Mouse (Mus musculus) liver, postnatal 0 days (tissue): ENCODE data around the gene Nacc1.

Source experiments
- CTCF ChIP-seq: sonication (generic); IDR thresholded peaks from 2 replicates; pipeline ENCODE4 v1.5.1; 2016; ENCODE audit warnings: antibody characterized with exemption, low read depth
- EP300 ChIP-seq: IDR thresholded peaks from 2 replicates; pipeline ENCODE4 v1.6.1; 2016; ENCODE audit warnings: antibody characterized with exemption, low read depth, mild to moderate bottlenecking

DNA sequence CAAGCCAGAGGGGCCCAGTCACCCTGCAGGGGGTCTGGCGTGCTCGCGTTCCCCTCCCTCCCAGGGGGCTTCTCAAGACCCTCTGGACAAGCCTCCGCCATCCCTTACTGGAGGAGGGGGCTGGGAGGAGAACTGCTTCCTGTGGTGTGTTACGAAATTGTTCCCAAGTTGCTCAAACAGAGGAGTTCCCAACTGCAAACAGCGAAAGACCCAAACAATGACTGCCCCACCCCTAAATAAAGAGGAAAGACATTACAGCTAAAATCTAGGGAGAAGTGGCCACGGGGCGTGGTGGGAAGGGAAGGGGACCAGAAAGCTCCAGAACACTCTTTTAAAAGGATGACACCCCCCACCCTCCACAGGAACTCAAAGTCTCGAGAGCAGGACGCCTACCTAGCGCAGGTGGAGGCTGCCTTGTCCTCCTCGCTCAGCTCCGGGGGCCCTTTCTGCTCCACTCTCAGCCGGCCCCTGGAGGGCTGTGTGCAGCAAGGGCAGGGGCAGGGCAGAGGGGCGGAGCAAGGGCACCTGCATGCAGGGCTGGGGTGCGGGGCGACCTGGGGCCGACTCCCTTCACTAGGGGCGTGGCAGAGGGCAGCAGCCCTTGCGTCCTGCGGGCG, 19.7 kb upstream of the Nacc1 start:
- TF ChIP-seq CTCF = no peak
- peak; percentile 61; the same call in 1 of the 2 replicates for TF ChIP-seq EP300
